Mouse (Mus musculus) spleen, postnatal 14 days (tissue): Measurements from ENCODE around the gene Zfp932.
A peak's percentile ranks its signal among the peaks of the same experiment; 100 is the strongest.
"Not testable (repeated sequence)": the region's sequence is repeated elsewhere in the genome, so short reads cannot be mapped to it uniquely, and the experiment has no call there.

Experiments used
- DNase-seq, 2 experiments: peaks; one replicate each; pipeline ENCODE4 v3.0.0; 2021 to 2022; ENCODE audit warnings: low spot score in 2 of 2

Gene Zfp932

DNA sequence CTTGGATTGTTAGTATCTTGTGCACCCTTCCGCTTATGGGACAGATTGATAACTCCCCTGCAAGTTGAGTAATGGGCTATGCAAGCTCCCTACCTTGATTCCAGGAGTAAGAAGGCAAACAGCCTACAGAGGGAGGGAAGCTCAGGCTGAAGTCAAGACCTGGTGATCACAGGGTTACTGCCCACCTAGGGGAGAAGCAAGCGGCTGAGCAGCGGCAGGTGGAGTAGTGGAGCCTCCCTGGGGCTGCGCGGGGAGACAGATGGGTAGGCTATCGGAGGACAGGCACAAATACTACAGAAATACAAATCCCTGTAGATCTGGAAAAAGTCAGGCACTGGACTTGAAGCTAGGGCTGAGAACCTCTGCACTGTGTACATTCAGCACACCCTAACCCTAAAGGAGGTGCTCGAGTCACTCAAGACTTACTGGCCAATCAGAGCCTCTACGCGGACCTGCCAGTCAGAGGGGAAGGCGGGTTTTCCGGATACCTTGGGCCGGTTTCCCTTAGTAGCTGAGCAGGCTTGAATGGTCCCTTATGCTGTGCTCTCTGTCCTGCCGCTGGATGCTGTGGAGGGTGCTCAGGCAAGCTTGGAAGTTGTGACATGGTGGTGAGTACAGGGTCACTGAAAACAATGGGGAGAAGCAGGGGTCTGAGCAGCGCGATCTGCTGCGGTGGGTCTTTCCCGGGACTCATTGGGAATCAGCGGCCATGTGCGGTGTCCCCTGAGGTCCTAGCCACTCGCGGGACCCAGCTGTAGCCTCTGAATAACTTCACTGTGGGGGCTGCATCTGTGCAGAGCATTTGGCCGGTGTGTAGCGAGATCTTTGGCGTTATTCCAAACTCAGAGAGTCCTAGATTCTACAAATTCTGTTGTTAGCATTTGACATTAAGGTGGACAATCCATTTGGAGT is at the start of gene Zfp932:
Gene Zfp932, plus strand, starts transcription at position 496 of the 912 bp plus-strand sequence.
- peak; percentile 56 to 67 for DNase-seq

DNA sequence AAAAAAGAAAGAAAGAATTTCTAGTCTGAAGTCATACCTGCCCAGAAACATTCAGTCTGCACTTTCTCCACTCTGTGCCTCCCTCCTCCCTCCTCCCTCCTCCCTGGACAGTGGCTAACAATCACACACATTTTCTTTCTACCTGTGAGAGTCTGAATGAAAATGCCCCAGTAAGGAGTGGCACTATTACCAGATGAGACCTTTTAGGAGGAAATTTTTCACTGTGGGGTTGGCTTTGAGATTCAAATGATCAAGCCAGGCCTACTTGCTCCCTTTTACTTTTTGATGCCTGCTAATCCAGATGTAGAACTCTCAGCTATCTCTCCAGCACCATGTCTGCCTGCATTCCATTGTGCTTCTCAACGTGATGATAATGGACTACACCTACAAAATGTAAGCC is 46.0 kb upstream of the Zfp932 start:
- DNase-seq = no peak

GRCm38 (mm10) chr5:109980743-109981142 is 15.6 kb upstream of the Zfp932 start:
- DNase-seq = not testable (repeated sequence)

DNA sequence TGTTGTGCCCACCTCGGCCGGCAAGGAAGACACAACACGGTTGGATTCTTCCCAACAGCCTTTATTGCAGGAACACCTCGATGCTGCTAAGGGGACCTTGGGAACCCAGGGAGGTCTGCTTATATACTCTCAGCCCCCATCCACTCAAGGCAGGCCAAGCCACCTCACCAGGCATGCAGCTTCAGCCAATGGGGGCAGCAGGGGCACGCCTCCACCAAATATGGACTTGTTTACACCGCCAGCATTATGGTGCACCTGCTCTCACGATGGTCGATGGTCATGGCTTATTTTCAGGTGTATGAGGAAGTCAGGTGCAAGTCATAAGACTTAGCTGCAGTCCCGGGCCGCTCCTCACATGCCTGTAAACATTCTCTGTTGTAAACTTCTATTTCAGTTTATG is 860 bp upstream of the Zfp932 start:
- DNase-seq = peak in 1 of 2 experiments; percentile 1

GRCm38 (mm10) chr5:110015775-110016174 is 19.5 kb downstream of the Zfp932 start:
- DNase-seq = not testable (repeated sequence)

GRCm38 (mm10) chr5:110023273-110023672 is 27.0 kb downstream of the Zfp932 start:
- DNase-seq = no peak

DNA sequence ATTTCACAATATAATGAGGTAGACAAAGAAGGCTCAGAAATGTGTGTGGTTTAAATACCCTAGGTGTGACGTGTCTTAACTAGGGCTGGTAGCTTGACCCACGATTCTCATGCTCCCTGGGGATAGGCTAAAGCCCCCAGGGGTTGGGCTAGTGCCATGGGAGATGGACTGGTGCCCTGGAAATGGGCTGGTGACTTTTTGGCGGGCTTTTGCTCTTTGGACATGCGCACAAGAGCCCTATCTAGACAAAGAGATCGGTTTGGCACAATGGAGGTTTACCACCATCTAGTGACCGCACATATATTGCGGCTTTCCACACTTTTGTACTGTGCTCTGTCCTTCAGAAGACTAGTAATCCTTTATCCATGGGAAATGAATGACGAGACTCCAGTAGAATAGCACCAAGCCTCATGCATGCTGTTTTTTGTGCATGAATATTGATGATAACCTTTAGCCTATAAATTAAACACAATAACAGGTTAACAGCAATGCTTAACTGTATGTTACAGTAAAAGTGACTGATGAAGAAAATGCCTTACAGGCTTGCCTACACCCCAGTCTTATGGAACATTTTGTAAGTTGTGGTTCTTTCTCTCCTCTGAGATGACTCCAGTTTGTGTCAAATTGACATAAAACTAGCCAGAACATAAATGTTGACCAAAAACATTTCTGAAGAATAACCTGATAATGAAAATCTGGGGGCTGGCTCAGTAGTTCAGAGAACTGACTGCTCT is 27.5 kb downstream of the Zfp932 start:
- DNase-seq = peak in 1 of 2 experiments; percentile 4

DNA sequence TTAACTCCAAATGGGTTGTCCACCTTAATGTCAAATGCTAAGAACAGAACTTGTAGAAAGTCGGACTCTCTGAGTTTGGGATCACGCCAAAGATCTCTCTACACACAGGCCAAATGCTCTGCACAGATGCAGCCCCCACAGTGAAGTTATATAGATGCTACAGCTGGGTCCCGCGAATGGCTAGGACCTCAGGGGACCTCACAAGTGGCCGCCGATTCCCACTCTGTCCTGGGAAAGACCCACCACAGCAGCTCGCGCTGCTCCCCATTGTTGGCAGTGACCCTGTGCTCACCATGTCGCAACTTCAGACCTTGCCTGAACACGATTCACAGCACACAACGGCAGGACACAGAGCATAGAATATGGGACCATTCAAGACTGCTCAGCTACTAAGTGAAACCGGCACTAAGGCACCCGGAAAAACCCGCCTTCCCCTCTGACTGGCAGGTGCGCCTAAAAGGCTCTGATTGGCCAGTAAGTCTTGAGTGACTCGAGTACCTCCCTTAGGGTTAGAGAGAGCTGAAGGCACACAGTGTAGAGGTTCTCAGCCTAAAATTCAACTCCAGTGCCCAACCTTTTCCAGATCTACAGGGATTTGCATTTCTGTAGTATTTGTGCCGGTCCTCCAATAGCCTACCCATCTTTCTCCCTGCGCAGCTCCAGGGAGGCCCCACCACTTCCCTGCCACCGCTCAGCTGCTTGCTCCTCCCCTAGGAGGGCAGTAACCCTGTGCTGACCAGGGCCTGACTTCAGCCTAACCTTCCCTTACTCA is 61.5 kb downstream of the Zfp932 start:
- DNase-seq = peak; percentile 64 to 69
